Mouse (Mus musculus) thymus, postnatal 4 days (tissue): ENCODE data around the gene Snx12.
A peak's percentile ranks its signal among the peaks of the same experiment; 100 is the strongest.

Experiments used
- DNase-seq: peaks from one replicate; pipeline ENCODE4 v3.0.0; 2021

The Snx12 gene

DNA sequence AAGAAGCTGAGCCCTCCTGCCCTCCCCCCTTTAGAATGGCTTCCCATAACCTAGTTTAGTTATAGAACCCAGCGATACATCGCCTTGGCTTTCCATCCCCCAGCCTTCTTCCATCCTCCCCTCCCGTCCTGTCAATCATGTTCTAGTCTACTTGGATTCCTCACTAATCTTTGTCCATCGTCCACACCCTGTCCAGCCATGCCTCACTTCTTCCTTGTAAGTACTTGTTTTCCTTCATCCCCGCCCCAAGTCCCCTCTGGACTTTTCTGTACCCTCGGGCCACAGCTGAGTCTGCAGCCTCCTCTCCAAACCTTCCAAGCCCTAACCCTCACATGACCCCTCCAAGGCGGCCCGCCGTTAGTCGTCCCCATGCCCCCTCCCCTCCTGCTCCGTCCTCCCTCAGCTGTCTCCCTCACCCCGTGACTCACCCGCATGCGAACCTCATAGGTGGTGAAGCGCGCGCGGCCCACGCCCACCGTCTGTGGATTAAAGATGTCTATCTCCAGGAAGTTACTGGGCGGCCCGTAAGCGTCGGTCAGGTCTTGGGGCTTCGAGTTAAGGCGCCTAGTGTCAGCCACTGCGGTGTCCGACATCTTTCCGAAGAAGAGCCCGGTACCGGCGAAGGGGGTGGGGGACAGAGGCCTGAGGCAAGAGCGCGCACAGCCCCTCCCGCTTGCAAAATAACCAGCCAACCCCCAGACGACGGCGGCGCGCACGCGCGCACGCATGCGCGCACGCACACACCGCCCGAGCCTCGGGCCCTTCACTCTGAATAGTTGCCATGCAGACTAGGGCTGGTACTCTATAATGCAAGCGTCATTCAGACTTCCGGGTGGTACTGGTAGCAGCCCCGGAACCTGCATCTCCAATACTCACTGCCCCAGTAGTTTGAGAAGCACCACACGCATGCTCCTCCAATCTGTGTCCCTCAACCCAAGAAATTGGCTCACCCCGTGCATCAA is at the start of gene Snx12:
Gene Snx12 (minus strand): TSS at position 730 of the 962 bp plus-strand sequence.
- DNase-seq = peak; percentile 85

DNA sequence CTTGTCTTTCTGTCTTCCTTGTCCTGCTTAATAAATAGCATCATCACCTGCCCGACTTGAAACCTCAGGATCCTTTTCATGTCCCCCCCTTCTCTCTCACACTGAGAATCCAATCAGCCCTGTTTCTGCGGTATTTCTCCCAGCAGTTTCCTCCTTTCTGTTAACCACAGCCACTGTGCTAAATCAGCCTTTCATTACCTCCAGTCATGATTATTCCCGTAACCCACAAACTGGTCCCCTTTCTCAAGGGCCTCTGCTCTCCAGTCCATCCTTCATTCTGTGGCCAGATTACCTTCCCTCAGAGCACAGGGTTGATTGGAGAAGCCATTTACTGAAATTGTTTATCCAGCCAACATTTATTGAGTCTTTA is 46.4 kb upstream of the Snx12 start, which contains the start of gene Gm20489:
Gene Gm20489 (minus strand): TSS at position 269 of the 370 bp plus-strand sequence.
- DNase-seq = no peak

GRCm38 (mm10) chrX:101268025-101268754 is 45.8 kb upstream of the Snx12 start, which contains the start of gene Il2rg:
Gene Il2rg, minus strand, starts transcription at chrX:101268255.
- no peak for DNase-seq

DNA sequence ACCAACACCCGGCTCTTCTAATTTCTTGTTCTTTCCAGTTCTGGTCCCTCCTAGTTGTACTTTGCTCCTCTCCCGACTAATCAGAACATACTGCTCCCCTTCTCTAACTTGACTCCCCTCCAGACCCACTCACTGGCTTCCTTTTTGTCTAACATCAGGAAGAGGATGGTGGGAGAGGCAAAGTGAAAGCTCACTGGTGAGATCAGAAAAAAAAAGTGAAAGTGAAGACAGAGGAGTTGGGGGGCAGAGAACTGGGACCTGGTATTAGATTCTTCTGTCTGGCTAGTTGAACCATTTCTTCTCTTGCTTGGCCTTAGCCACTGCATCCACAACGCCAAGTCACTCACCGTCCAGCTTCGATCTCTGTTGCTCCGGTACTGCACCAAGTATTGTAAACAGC is 44.3 kb upstream of the Snx12 start:
- DNase-seq = no peak

DNA sequence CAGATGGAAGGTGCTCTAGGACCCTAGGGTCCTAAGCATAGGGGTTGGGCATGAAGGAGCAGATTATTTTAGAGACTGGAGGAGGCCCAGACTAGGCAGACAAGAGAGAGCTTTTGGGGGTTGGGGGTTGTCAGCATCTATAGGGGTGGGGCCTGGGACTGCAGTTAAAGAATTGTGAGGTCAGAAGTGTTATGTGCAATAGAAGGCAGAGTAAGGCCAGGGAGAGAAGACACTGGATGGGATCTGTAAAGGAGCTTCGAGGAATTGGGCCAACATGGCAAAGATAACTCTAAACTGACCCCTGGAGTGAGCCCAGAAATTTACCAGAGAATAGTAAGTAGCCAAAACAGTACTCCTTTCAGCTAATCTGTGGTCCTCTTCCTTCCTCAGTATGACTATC is 41.5 kb upstream of the Snx12 start, which contains the start of gene Gm614:
Gene Gm614 (minus strand): TSS at position 101 of the 400 bp plus-strand sequence.
- no peak for DNase-seq

- DNase-seq = peak; percentile 77
Measured at GRCm38 (mm10) chrX:101260441-101261325, 38.3 kb upstream of the Snx12 start.

- DNase-seq = peak; percentile 87
Measured at GRCm38 (mm10) chrX:101256603-101257002, 34.2 kb upstream of the Snx12 start.

DNA sequence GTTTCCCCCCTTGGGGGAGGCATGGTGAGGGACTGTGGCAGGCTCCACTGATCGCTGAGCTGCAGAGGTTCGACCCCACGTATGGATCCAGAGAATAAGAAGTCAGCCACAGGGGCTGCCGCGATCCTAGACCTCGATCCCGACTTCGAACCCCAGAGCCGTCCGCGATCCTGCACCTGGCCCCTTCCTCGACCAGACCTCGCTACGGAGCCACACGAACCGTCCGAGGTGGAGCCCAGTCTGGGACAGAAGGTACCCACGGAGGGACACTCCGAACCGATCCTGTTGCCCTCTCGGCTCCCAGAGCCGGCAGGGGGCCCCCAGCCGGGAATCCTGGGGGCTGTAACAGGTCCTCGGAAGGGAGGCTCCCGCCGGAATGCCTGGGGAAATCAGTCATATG is 32.4 kb upstream of the Snx12 start:
- no peak for DNase-seq

DNA sequence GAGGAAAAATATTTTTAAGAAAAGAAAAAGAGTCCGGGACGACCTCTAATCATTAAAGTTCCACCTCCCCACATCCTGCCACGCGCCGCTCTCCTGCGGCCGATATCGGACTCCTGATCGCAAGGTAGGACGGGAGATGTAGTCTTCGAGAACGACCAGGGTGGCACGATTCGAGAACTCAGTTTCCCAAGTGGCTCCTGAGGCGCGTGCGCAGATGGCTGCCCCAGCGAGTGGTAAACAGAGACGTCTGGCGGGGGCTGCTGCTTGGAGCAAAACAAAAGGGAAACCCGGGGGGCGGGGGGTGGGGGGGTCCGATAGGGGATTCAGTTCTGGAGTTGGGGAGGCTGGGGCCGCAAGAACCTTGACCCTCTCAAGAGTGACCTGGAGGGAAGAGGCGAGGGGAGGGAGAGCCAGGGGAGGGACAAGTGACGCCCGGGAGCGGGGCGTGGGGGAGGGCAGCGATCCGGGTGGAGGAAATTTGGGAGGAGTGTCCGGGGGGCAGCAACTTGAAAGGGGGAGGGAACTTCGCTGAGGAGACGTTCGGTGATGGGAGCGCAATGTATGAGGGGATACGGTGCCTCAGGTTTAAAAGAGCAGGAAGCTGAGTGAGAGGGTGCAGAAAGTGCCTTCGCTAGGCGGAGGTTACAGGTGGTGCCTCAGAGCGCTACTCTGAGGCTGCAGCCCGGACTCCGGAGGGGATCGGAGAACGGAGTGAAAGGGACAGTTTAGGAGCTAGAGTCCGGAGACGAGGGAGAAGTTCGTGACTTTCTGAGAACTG is 31.8 kb upstream of the Snx12 start, which contains the start of gene Foxo4:
Gene Foxo4 (plus strand): TSS at position 577 of the 778 bp plus-strand sequence.
- DNase-seq = peak; percentile 90

- no peak for DNase-seq
Measured at GRCm38 (mm10) chrX:101245011-101245410, 22.6 kb upstream of the Snx12 start.

DNA sequence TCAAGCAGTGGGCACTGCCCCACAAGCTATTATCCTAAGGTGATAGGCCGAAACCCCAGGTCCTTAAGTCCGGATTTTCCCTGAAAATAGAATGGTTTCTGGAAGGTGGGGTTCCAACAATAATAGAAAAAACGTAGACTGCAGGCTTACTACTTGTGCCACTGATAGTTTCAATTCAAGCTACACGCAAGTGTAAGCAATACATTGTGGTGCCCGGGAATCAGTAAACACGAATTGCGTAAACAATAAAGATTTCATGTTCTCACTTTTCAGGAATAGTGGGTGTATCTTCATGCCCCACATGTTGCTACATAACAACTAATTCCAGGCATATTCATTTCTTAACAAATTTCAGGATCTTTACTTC is 416 bp upstream of the Snx12 start:
- DNase-seq = no peak

DNA sequence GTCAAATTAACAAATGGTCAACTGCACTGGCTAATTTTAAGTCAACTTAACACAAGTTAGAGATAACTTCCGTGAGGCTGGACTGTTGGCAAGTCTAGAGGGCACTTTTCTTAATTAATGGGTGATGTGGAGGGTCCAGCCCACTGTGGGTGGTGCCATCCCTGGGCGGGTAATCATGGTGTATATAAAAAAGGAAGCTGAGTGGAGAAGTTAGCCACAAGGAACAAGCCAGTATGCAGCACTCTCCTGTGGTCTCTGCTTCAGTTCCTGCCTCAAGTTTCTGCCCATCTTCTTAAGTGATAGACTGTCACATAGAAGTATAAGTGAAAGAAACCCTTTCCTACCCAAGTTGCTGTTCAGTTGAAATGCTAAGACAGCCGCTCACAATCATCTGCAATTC is 33.1 kb downstream of the Snx12 start:
- no peak for DNase-seq

DNA sequence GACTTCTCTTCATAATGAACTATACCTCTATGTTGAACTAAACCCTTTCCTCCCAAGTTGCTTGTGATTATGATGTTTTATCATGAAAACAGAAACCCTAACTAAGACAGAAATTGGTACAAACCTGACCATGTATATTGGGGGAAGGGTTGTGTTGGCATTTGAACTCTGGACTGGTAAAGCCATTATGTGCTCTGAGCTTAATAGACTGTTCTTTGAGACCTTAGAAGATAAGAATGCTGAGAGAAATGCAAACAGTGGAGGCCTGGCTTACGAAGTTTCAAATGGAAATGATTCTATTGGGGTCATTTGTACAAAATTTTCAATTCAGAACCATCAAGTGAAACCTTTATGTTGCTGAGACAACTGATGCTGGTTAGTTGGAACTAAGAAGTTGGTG is 34.7 kb downstream of the Snx12 start:
- DNase-seq = no peak

DNA sequence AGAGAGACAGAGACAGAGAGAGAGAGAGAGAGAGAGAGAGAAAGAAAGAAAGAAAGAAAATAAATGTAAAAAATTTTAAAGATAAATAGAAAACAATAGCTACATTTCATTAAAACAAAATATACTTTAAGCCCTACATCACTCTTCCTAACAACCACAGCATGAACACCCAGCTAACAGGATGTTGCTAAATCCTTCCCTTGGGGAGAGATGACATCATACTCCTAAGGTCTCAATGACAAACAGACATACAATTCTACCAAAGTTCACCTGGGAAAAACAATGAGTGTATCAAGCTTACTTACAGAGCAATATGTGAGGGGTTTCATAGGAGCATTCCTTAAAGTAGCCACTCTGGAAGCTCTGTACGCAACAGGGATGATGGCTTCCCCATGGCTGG is 49.0 kb downstream of the Snx12 start:
- no peak for DNase-seq

GRCm38 (mm10) chrX:101168425-101168824 is 53.9 kb downstream of the Snx12 start:
- DNase-seq = no peak

GRCm38 (mm10) chrX:101163739-101164138 is 58.6 kb downstream of the Snx12 start:
- no peak for DNase-seq

GRCm38 (mm10) chrX:101163278-101163677 is 59.1 kb downstream of the Snx12 start:
- peak; percentile 45 for DNase-seq

DNA sequence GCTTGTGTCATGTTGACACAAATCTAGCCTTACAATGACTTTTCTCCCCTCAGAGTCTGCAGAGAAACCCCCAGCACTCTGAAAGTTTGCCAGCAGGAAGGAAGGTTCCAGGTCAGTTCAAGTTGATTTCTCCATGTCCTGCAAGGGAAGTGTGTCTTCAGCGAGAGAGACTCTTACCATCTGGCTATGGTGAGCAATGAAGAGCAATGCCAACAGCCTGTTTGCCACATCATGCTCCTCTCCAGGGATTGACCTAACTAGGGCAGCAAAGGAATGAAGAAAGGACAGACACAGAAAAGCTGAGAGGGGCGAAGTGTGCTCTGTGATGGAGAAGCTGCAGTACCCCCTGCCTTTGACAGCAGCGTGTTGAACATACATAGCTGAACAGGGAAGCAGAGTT is 59.8 kb downstream of the Snx12 start:
- DNase-seq = no peak

DNA sequence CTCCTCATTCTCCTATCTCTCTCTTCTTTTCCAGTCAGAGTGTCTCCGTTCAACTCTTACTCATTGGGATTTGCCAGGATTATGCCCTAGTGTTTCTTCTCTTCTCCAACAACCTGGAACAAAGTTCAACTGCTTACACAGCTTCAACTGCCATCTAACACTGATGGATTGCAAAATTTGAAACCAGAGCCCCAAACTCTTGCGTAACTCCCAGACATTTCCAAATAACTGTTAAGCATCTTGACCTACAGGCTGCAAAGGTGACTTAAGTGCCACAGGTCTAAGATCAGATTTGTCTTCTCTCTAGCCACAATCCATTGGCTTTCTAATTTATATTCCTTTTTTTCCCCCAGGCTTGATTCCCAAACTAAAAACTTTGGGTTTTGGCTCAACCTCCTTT is 64.9 kb downstream of the Snx12 start:
- no peak for DNase-seq

GRCm38 (mm10) chrX:101156369-101156768 is 66.0 kb downstream of the Snx12 start:
- no peak for DNase-seq

- no peak for DNase-seq
Measured at GRCm38 (mm10) chrX:101147506-101147905, 74.9 kb downstream of the Snx12 start.
